Mouse (Mus musculus) forebrain, embryonic 11.5 days (tissue): ENCODE results near the gene Larp4. TPM values are rescaled to one million over a fixed set of nuclear protein-coding genes. Genes with fewer than 3 reads are reported as not detected.
A peak's percentile ranks its signal among the peaks of the same experiment; 100 is the strongest.
"Not testable (repeated sequence)": the region's sequence is repeated elsewhere in the genome, so short reads cannot be mapped to it uniquely, and the experiment has no call there.

Experiments
- ATAC-seq: fragments of 200-750 bp; cut with Nextera tagmentation; replicated peaks from 2 replicates; pipeline ENCODE4 v1.8.0; 2017; ENCODE audit warnings: moderate TSS enrichment; ENCODE audit not compliant: low FRiP score
- DNase-seq: peaks from one replicate; pipeline ENCODE4 v3.0.0-alpha.2; 2017; ENCODE audit warnings: low spot score
- H3K27ac ChIP-seq: fragments of 300-500 bp; sonication (generic); 2 replicates; pipeline ENCODE4 v1.5.1; 2014; ENCODE audit warnings: low read depth, low read length
- H3K27me3 ChIP-seq: fragments of 300-500 bp; sonication (generic); 2 replicates; pipeline ENCODE4 v1.6.1; 2014; ENCODE audit warnings: mild to moderate bottlenecking, low read length, mixed read lengths; ENCODE audit not compliant: control insufficient read depth, insufficient read depth
- H3K36me3 ChIP-seq: fragments of 300-500 bp; sonication (generic); 2 replicates; pipeline ENCODE4 v1.6.1; 2014; ENCODE audit warnings: mild to moderate bottlenecking, low read length, moderate library complexity, mixed read lengths; ENCODE audit not compliant: control insufficient read depth, insufficient read depth
- H3K4me1 ChIP-seq: fragments of 300-500 bp; sonication (generic); replicated peaks from 2 replicates; pipeline ENCODE4 v1.6.1; 2014; ENCODE audit warnings: low read length, mixed read lengths; ENCODE audit not compliant: control insufficient read depth, insufficient read depth
- H3K4me2 ChIP-seq: fragments of 300-500 bp; sonication (generic); 2 replicates; pipeline ENCODE4 v1.6.1; 2014; ENCODE audit warnings: low read depth, mild to moderate bottlenecking, low read length, moderate library complexity, mixed read lengths; ENCODE audit not compliant: severe bottlenecking
- H3K4me3 ChIP-seq: fragments of 300-500 bp; sonication (generic); 2 replicates; pipeline ENCODE4 v1.5.1; 2014; ENCODE audit warnings: low read depth, low read length
- H3K9ac ChIP-seq: fragments of 300-500 bp; sonication (generic); 2 replicates; pipeline ENCODE4 v1.6.1; 2014; ENCODE audit warnings: low read length
- H3K9me3 ChIP-seq: fragments of 300-500 bp; sonication (generic); 2 replicates; pipeline ENCODE4 v1.6.1; 2016; ENCODE audit warnings: low read length, mixed read lengths; ENCODE audit not compliant: control insufficient read depth
- WGBS: fragments of 180-500 bp; shearing (Covaris S2); extraction: QIAGEN DNeasy Blood & Tissue Kit; methylation state at CpG from one replicate; pipeline ENCODE4 v1.1.7; 2014; 5-methylcytosine and 5-hydroxymethylcytosine counted together
- polyA plus RNA-seq: library from polyadenylated mRNA; unstranded; fragments of >200 nt; fragmentation: Nextera tagmentation; extraction: Ambion mirVana; gene quantifications from 2 replicates; pipeline ENCODE4 v1.2.1, GENCODE M21; 2014

Larp4 gene
- polyA plus RNA-seq, 1 experiment from 2014 or later = 42.8 TPM

GRCm38 (mm10) chr15:99966961-99967360, 2.9 kb upstream of the Larp4 start, which contains the start of gene Fam186a:
TSS of gene Fam186a (minus strand) at chr15:99967061.
- H3K27ac ChIP-seq = no peak within 1 kb of the TSS

GRCm38 (mm10) chr15:99970606-99971005, 741 bp downstream of the Larp4 start:
- 97% methylated on average over 1 of the region's 1 CpGs for WGBS
- no peak for DNase-seq
- H3K4me3 ChIP-seq = no peak overlapping the region

More at GRCm38 (mm10) chr15:99966961-99967360, 2.9 kb upstream of the Larp4 start, which contains the start of gene Fam186a:
- Histone ChIP-seq H3K36me3 (no peaks in the 10 kb centered on the region), H3K9me3 (no peaks in the 10 kb centered on the region), H3K27me3 (no peaks in the 10 kb centered on the region), H3K4me3 (no peak within 1 kb of the TSS), H3K9ac (no peak within 1 kb of the TSS), H3K4me1 (no peaks in the 10 kb centered on the region), H3K4me2 (no peak within 1 kb of the TSS)
- ATAC-seq (no peak), DNase-seq (no peak)
- WGBS = 86% methylated on average over 4 of the region's 4 CpGs

GRCm38 (mm10) chr15:99972361-99972988, 2.6 kb downstream of the Larp4 start:
- WGBS = under 1% methylated on average over 50 of the region's 50 CpGs
- Histone ChIP-seq H3K27me3 (no peaks in the 10 kb centered on the region), H3K4me2 (peak overlapping the region; percentile 79), H3K4me3 (peak overlapping the region; percentile 95), H3K9ac (peak overlapping the region; percentile 84), H3K4me1 (no peaks in the 10 kb centered on the region), H3K27ac (peak overlapping the region; percentile 96), H3K36me3 (no peaks in the 10 kb centered on the region), H3K9me3 (no peaks in the 10 kb centered on the region)
- ATAC-seq = peak; percentile 96
- DNase-seq = peak; percentile 97

More at GRCm38 (mm10) chr15:99970606-99971005, 741 bp downstream of the Larp4 start:
- no peaks in the 10 kb centered on the region for H3K36me3 ChIP-seq
- no peaks in the 10 kb centered on the region for H3K9me3 ChIP-seq
- no peaks in the 10 kb centered on the region for H3K4me1 ChIP-seq
- H3K4me2 ChIP-seq = no peak overlapping the region
- no peak for ATAC-seq
- H3K27ac ChIP-seq = no peak overlapping the region
- no peaks in the 10 kb centered on the region for H3K27me3 ChIP-seq
- no peak overlapping the region for H3K9ac ChIP-seq

GRCm38 (mm10) chr15:99972989-99973911, 3.4 kb downstream of the Larp4 start:
- Histone ChIP-seq H3K9ac (peak overlapping the region; percentile 84), H3K9me3 (no peaks in the 10 kb centered on the region), H3K27ac (peak overlapping the region; percentile 96), H3K36me3 (no peaks in the 10 kb centered on the region), H3K27me3 (no peaks in the 10 kb centered on the region), H3K4me2 (peak overlapping the region; percentile 79), H3K4me3 (peak overlapping the region; percentile 95), H3K4me1 (no peaks in the 10 kb centered on the region)
- under 1% methylated on average over 84 of the region's 84 CpGs for WGBS
- DNase-seq (peak; percentile 93), ATAC-seq (peak; percentile 86)

- WGBS = 76% methylated on average over 2 of the region's 2 CpGs
- Histone ChIP-seq H3K27me3 (no peaks in the 10 kb centered on the region), H3K9ac (no peak overlapping the region), H3K36me3 (no peaks in the 10 kb centered on the region), H3K27ac (no peak overlapping the region), H3K4me1 (no peaks in the 10 kb centered on the region), H3K4me2 (no peak overlapping the region), H3K9me3 (no peaks in the 10 kb centered on the region), H3K4me3 (no peak overlapping the region)
- ATAC-seq (no peak), DNase-seq (no peak)
Measured at GRCm38 (mm10) chr15:99974476-99975220, 4.8 kb downstream of the Larp4 start.

DNA sequence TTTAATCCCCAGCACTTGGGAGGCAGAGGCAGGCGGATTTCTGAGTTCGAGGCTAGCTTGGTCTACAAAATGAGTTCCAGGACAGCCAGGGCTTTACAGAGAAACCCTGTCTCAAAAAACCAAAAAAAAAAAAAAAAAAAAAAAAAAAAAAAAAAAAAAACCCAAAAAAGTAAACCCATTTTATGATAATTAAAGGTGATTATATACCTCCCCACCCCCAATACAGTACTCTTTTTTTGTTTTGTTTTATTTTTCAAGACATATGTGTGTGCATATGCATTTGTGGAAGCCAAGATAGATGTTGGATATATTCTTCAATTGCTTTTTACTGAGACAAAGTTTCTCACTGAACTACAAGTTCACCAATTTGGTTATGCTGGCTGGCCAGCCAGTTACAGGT, 6.3 kb downstream of the Larp4 start:
- H3K4me3 ChIP-seq, H3K4me1 ChIP-seq, ATAC-seq, H3K9me3 ChIP-seq, H3K9ac ChIP-seq, H3K27me3 ChIP-seq, H3K36me3 ChIP-seq, H3K27ac ChIP-seq, H3K4me2 ChIP-seq, DNase-seq: not testable (repeated sequence)
- WGBS = 94% methylated on average over 2 of the region's 2 CpGs

GRCm38 (mm10) chr15:99979266-99979665, 9.4 kb downstream of the Larp4 start:
- no peak for DNase-seq
- Histone ChIP-seq H3K27ac (no peak overlapping the region), H3K9me3 (no peaks in the 10 kb centered on the region), H3K4me1 (no peaks in the 10 kb centered on the region), H3K4me2 (no peak overlapping the region), H3K27me3 (no peaks in the 10 kb centered on the region), H3K9ac (no peak overlapping the region), H3K4me3 (no peak overlapping the region), H3K36me3 (no peaks in the 10 kb centered on the region)
- no peak for ATAC-seq
- WGBS = 73% methylated on average over 1 of the region's 1 CpGs

GRCm38 (mm10) chr15:99979715-99980114, 9.8 kb downstream of the Larp4 start:
- DNase-seq = no peak
- WGBS = 96% methylated on average over 2 of the region's 2 CpGs
- Histone ChIP-seq H3K27ac (no peak overlapping the region), H3K36me3 (no peaks in the 10 kb centered on the region), H3K27me3 (no peaks in the 10 kb centered on the region), H3K9ac (no peak overlapping the region), H3K4me2 (no peak overlapping the region), H3K4me3 (no peak overlapping the region), H3K9me3 (no peaks in the 10 kb centered on the region), H3K4me1 (no peaks in the 10 kb centered on the region)
- ATAC-seq = no peak
